Mouse (Mus musculus) heart, adult 8-10 months (tissue): ENCODE measurements at regions not wholly inside any gene's neighbourhood (a gene's known extent, or its start where the extent isn't known, plus 50 kb on each side); places are given as distances from the start of the nearest gene placed in this dataset.
"Not testable (repeated sequence)": the region's sequence is repeated elsewhere in the genome, so short reads cannot be mapped to it uniquely, and the experiment has no call there.

ENCODE experiments used
- DNase-seq: peaks from one replicate; pipeline ENCODE4 v3.0.0; 2022; ENCODE audit warnings: low spot score

- DNase-seq = no peak
Observed at GRCm38 (mm10) chr8:103634951-103635350, 466.5 kb upstream of the Cdh5 start.

GRCm38 (mm10) chr8:103643621-103644020 is 457.8 kb upstream of the Cdh5 start:
- DNase-seq = no peak

- no peak for DNase-seq
Observed at GRCm38 (mm10) chr8:103644106-103644505, 457.3 kb upstream of the Cdh5 start.

- DNase-seq = no peak
Observed at GRCm38 (mm10) chr8:103644845-103645244, 456.6 kb upstream of the Cdh5 start.

- no peak for DNase-seq
Observed at GRCm38 (mm10) chr8:103664796-103665195, 436.6 kb upstream of the Cdh5 start.

- DNase-seq = not testable (repeated sequence)
Observed at GRCm38 (mm10) chr8:103686233-103686632, 415.2 kb upstream of the Cdh5 start.

- DNase-seq = no peak
Observed at GRCm38 (mm10) chr8:103690438-103690837, 411.0 kb upstream of the Cdh5 start.

GRCm38 (mm10) chr8:103693531-103693930 is 407.9 kb upstream of the Cdh5 start:
- no peak for DNase-seq

- no peak for DNase-seq
Observed at GRCm38 (mm10) chr8:103694331-103694891, 407.0 kb upstream of the Cdh5 start.

- peak; percentile 62 for DNase-seq
Observed at GRCm38 (mm10) chr8:103699016-103699520, 402.4 kb upstream of the Cdh5 start.

GRCm38 (mm10) chr8:103702236-103702635 is 399.2 kb upstream of the Cdh5 start:
- DNase-seq = no peak

- DNase-seq = peak; percentile 48
Observed at GRCm38 (mm10) chr8:103706084-103706483, 395.3 kb upstream of the Cdh5 start.

GRCm38 (mm10) chr8:103710871-103711270 is 390.6 kb upstream of the Cdh5 start:
- not testable (repeated sequence) for DNase-seq

- DNase-seq = no peak
Observed at GRCm38 (mm10) chr8:103717723-103718122, 383.7 kb upstream of the Cdh5 start.

GRCm38 (mm10) chr8:103733466-103733865 is 368.0 kb upstream of the Cdh5 start:
- DNase-seq = no peak

GRCm38 (mm10) chr8:103738330-103738729 is 363.1 kb upstream of the Cdh5 start:
- peak; percentile 70 for DNase-seq

- no peak for DNase-seq
Observed at GRCm38 (mm10) chr8:103741395-103741794, 360.0 kb upstream of the Cdh5 start.

- DNase-seq = no peak
Observed at GRCm38 (mm10) chr8:103748734-103749133, 352.7 kb upstream of the Cdh5 start.

GRCm38 (mm10) chr8:103750278-103751097 is 350.9 kb upstream of the Cdh5 start:
- no peak for DNase-seq

GRCm38 (mm10) chr8:103751161-103751560 is 350.3 kb upstream of the Cdh5 start:
- DNase-seq = no peak

GRCm38 (mm10) chr8:103763821-103764220 is 337.6 kb upstream of the Cdh5 start:
- no peak for DNase-seq

- DNase-seq = no peak
Observed at GRCm38 (mm10) chr8:103779658-103780057, 321.8 kb upstream of the Cdh5 start.

- no peak for DNase-seq
Observed at GRCm38 (mm10) chr8:103788308-103788707, 313.1 kb upstream of the Cdh5 start.
